Mouse (Mus musculus): ENCODE measurements around the gene Olfml2a. TPM values are rescaled to one million over a fixed set of nuclear protein-coding genes. Genes with fewer than 3 reads are reported as not detected.

The Olfml2a gene
- total RNA-seq (2012; rRNA removed) (0.12 and 0.13 TPM in 2 replicates), polyA plus RNA-seq (2012; ENCODE audit: insufficient read depth in 1 of 2, insufficient read length in 2 of 2, low read depth in 1 of 2, low replicate concordance in 2 of 2, missing spikeins in 1 of 2) (under 1 TPM in 1 of 2 experiments, not detected in 1; 0.33 TPM)

DNA sequence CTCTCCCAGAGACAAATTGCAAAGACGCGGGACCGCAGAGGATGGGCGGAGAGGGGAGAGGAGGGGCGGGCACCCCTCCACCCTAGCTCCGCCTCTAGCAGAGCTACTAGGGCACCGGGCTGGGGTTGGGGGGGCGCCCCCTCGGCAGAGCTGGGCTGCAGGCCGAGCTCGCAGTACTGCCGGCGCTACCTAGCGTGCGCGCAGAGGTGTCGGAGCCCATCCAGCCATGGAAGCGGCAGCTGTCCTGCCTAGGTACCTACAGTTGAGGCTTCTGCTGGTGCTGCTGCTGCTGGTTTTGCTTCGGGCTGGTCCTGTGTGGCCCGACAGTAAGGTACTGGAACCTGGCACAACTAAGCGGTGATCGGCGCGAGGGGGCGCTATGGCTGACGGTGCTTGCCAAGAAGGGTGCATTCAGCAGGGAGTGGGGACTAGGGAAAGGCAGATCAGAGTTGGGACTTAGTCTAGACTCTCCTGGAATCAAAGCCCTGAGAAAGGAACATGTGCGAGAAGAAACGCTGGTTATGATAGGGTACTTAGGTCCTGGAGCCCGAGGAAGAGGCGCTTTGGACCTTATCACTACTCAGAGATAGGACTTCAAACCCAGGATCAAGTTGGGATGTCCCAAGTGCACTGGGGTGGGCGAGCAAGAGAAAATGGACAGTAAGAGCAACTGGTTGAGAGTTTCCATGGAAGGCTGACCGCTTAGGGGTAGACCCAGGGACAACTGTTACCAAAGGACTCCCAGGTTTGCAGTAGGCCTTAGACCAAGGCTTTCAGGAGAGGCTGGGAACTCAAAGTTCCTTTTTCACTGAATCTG, at the start of gene Olfml2a:
Gene Olfml2a, plus strand, starts transcription at position 128 of the 817 bp plus-strand sequence.
- H3K27me3 ChIP-seq (ENCODE audit: control insufficient read depth in 1 of 2, insufficient read depth in 2 of 2, low read length in 2 of 2), result no peaks in the 10 kb centered on the region
- H3K4me1 ChIP-seq (ENCODE audit: control insufficient read depth in 1 of 2, insufficient read depth in 2 of 2, low read length in 2 of 2), result peaks cover 2 to 16% of the 10 kb centered on the region in 2 experiments; a peak in 3 of 4 replicates
- H3K79me2 ChIP-seq (ENCODE audit: control insufficient read depth, insufficient read depth, low read length, poor library complexity), result no peaks in the 10 kb centered on the region; the same call in 1 of the 2 replicates
- H3K27ac ChIP-seq (ENCODE audit: control insufficient read depth, low read depth, low read length), result 0 out of 2 replicates have a peak within 1 kb of the TSS, but pooled peaks have one; percentile 8
- DNase-seq (ENCODE audit: low read depth, low spot score), result peak; percentile 90
- peaks cover 0 to 3% of the 10 kb centered on the region in 2 experiments; a peak in 2 of 4 replicates for H3K36me3 ChIP-seq (ENCODE audit: control insufficient read depth in 1 of 2, insufficient read depth in 2 of 2, low read length in 2 of 2)
- no peaks in the 10 kb centered on the region for H3K9me3 ChIP-seq (replicated peaks; ENCODE audit: insufficient read depth, low read length)
- peak within 1 kb of the TSS; percentile 74 to 76 for H3K4me3 ChIP-seq (ENCODE audit: control insufficient read depth in 1 of 2, insufficient read depth in 1 of 2, low read depth in 2 of 2, low read length in 2 of 2)
- peak within 1 kb of the TSS; percentile 64 for H3K9ac ChIP-seq (ENCODE audit: control insufficient read depth, low read depth, low read length, poor library complexity, severe bottlenecking)
- TF ChIP-seq HCFC1 (IDR thresholded peaks at IDR 0.05; ENCODE audit: low read depth, low read length) (peak; percentile 58), TBP (IDR thresholded peaks at IDR 0.05; ENCODE audit: low read depth, low read length) (no peak), NRF1 (IDR thresholded peaks at IDR 0.05; ENCODE audit: insufficient read depth, low read depth, low read length, poor library complexity, severe bottlenecking) (no peak), USF2 (IDR thresholded peaks at IDR 0.05; ENCODE audit: borderline replicate concordance in 1 of 2, insufficient read depth in 1 of 2, low read depth in 1 of 2, low read length in 2 of 2) (no peak), ETS1 (IDR thresholded peaks at IDR 0.05; ENCODE audit: low read depth, low read length) (no peak), POLR2AphosphoS5 (IDR thresholded peaks at IDR 0.05; ENCODE audit: borderline replicate concordance, low read depth, low read length) (no peak), JUND (IDR thresholded peaks at IDR 0.05; ENCODE audit: low read depth, low read length) (no peak), POLR2AphosphoS2 (IDR thresholded peaks at IDR 0.05; ENCODE audit: low read length) (no peak), MYC (IDR thresholded peaks at IDR 0.05; ENCODE audit: low read depth, low read length) (no peak), MAFK (IDR thresholded peaks at IDR 0.05; ENCODE audit: borderline replicate concordance, low read depth, low read length) (no peak), ZNF384 (IDR thresholded peaks at IDR 0.05; ENCODE audit: low read depth, low read length) (0 out of 2 replicates have a peak, but pooled peaks have one; percentile 17), SMC3 (IDR thresholded peaks at IDR 0.05; ENCODE audit: low read depth, low read length) (peak; percentile 71), E2F4 (IDR thresholded peaks at IDR 0.05; ENCODE audit: borderline replicate concordance, low read depth, low read length) (no peak), EP300 (IDR thresholded peaks at IDR 0.05; ENCODE audit: low read depth in 1 of 2, low read length in 2 of 2) (no peak), ZMIZ1 (IDR thresholded peaks at IDR 0.05; ENCODE audit: low read depth, low read length) (no peak), MYB (IDR thresholded peaks at IDR 0.05; ENCODE audit: low read depth, low read length) (no peak), POLR2A (IDR thresholded peaks at IDR 0.05; ENCODE audit: control insufficient read depth in 1 of 2, insufficient read depth in 1 of 2, low read depth in 1 of 2, low read length in 2 of 2, poor library complexity in 1 of 2) (no peak), NELFE (IDR thresholded peaks at IDR 0.05; ENCODE audit: low read depth, low read length) (0 out of 2 replicates have a peak, but pooled peaks have one; percentile 28), BHLHE40 (IDR thresholded peaks at IDR 0.05; ENCODE audit: borderline replicate concordance, low read depth, low read length) (no peak), GATA1 (IDR thresholded peaks at IDR 0.05; ENCODE audit: low read depth, low read length) (0 out of 2 replicates have a peak, but pooled peaks have one; percentile 9), MAX (IDR thresholded peaks at IDR 0.05; ENCODE audit: low read length) (no peak), CHD1 (IDR thresholded peaks at IDR 0.05; ENCODE audit: low read depth, low read length) (no peak), MXI1 (IDR thresholded peaks at IDR 0.05; ENCODE audit: low read depth, low read length) (peak; percentile 59), USF1 (IDR thresholded peaks at IDR 0.05; ENCODE audit: low read depth, low read length) (no peak), KAT2A (conservative IDR thresholded peaks at IDR 0.05; ENCODE audit: low read depth, low read length) (no peak), MAZ (IDR thresholded peaks at IDR 0.05; ENCODE audit: low read depth, low read length) (0 out of 2 replicates have a peak, but pooled peaks have one; percentile 47), CTCF (IDR thresholded peaks at IDR 0.05 in 2 of 3, conservative IDR thresholded peaks at IDR 0.05 in 1 of 3; ENCODE audit: control insufficient read depth in 1 of 3, insufficient read depth in 1 of 3, low read depth in 2 of 3, low read length in 3 of 3, poor library complexity in 1 of 3, severe bottlenecking in 1 of 3) (peak; percentile 72 to 82 (median 77)), TCF12 (IDR thresholded peaks at IDR 0.05; ENCODE audit: low read depth, low read length) (no peak; the same call in 1 of the 2 replicates), RCOR1 (IDR thresholded peaks at IDR 0.05; ENCODE audit: low read depth, low read length) (no peak), TAL1 (IDR thresholded peaks at IDR 0.05; ENCODE audit: low read length) (no peak), ELF1 (IDR thresholded peaks at IDR 0.05; ENCODE audit: low read depth, low read length) (no peak), CHD2 (IDR thresholded peaks at IDR 0.05; ENCODE audit: low read length) (no peak), UBTF (IDR thresholded peaks at IDR 0.05; ENCODE audit: borderline replicate concordance, insufficient read depth, low read depth, low read length) (no peak), ZC3H11A (IDR thresholded peaks at IDR 0.05; ENCODE audit: low read depth, low read length) (peak; percentile 38), ZKSCAN1 (IDR thresholded peaks at IDR 0.05; ENCODE audit: low read depth, low read length) (no peak)

All from MEL (cell line).